Mouse (Mus musculus) ovary, postnatal 36 days (tissue): ENCODE measurements around the gene St3gal2.
A peak's percentile ranks its signal among the peaks of the same experiment; 100 is the strongest.
"Not testable (repeated sequence)": the region's sequence is repeated elsewhere in the genome, so short reads cannot be mapped to it uniquely, and the experiment has no call there.

Experiments
- DNase-seq: peaks from one replicate; pipeline ENCODE4 v3.0.0; 2022; ENCODE audit warnings: low spot score, mixed read lengths

The St3gal2 gene

GRCm38 (mm10) chr8:110996641-110997430, 77.1 kb downstream of the St3gal2 start:
- no peak for DNase-seq

- DNase-seq, result peak; percentile 85
These were observed 78.1 kb downstream of the St3gal2 start, which contains the start of gene Ddx19a for GRCm38 (mm10) chr8:110997547-110998531. Gene Ddx19a, minus strand, starts transcription at chr8:110997800.

GRCm38 (mm10) chr8:111010230-111010991, 90.7 kb downstream of the St3gal2 start:
- DNase-seq, result not testable (repeated sequence)
